Mouse (Mus musculus) myocyte (in vitro differentiated cells): ENCODE measurements around the gene Xrcc5.

Experiments used
- E2F4 ChIP-seq: IDR thresholded peaks from one replicate; pipeline ENCODE4 v1.6.1; 2011; ENCODE audit warnings: mild to moderate bottlenecking, control low read depth, moderate library complexity; ENCODE audit not compliant: insufficient read depth
- MYOD1 ChIP-seq, 3 experiments: IDR thresholded peaks; one replicate each; pipeline ENCODE4 v1.6.1; 2011; ENCODE audit warnings: control low read depth in 2 of 3, low read depth in 2 of 3, mild to moderate bottlenecking in 2 of 3, moderate library complexity in 1 of 3; ENCODE audit not compliant: insufficient read length in 2 of 3, control insufficient read depth in 1 of 3
- POLR2A ChIP-seq: IDR thresholded peaks from one replicate; pipeline ENCODE4 v1.6.1; 2011; ENCODE audit warnings: low read depth, mild to moderate bottlenecking, control low read depth, moderate library complexity; ENCODE audit not compliant: insufficient read length
- REST ChIP-seq: IDR thresholded peaks from one replicate; pipeline ENCODE4 v1.6.1; 2011; ENCODE audit warnings: mild to moderate bottlenecking, control low read depth, moderate library complexity; ENCODE audit not compliant: insufficient read depth, insufficient read length
- USF1 ChIP-seq: IDR thresholded peaks from one replicate; pipeline ENCODE4 v1.6.1; 2011; ENCODE audit warnings: low read depth, mild to moderate bottlenecking, control low read depth, moderate library complexity

GRCm38 (mm10) chr1:72429107-72429807, 122.0 kb downstream of the Xrcc5 start:
- TF ChIP-seq POLR2A (no peak), USF1 (peak; percentile 72), REST (no peak), E2F4 (no peak), MYOD1 (IDR thresholded peaks at IDR 0.05; ENCODE audit: control insufficient read depth in 1 of 3, insufficient read length in 2 of 3, low read depth in 2 of 3) (peak in 1 of 3 experiments; percentile 30)
